Mouse (Mus musculus) forebrain, postnatal 0 days (tissue): Measurements from ENCODE around the gene 1110008P14Rik. TPM values are rescaled to one million over a fixed set of nuclear protein-coding genes. Genes with fewer than 3 reads are reported as not detected.
A peak's percentile ranks its signal among the peaks of the same experiment; 100 is the strongest.

Experiments
- ATAC-seq: fragments of 200-750 bp; cut with Nextera tagmentation; 2 replicates; pipeline ENCODE4 v1.8.0; 2017; ENCODE audit warnings: mild to moderate bottlenecking, moderate library complexity
- DNase-seq: peaks from one replicate; pipeline ENCODE4 v3.0.0-alpha.2; 2015
- H3K27ac ChIP-seq: fragments of 300-500 bp; sonication (generic); 2 replicates; pipeline ENCODE4 v1.5.1; 2014; ENCODE audit warnings: low read depth, mild to moderate bottlenecking, antibody characterized with exemption, low read length, moderate library complexity, mixed read lengths
- H3K27me3 ChIP-seq: fragments of 300-500 bp; sonication (generic); 2 replicates; pipeline ENCODE4 v1.6.1; 2014; ENCODE audit warnings: mild to moderate bottlenecking, low read length, mixed read lengths; ENCODE audit not compliant: insufficient read depth
- H3K36me3 ChIP-seq: fragments of 300-500 bp; sonication (generic); 2 replicates; pipeline ENCODE4 v1.6.1; 2014; ENCODE audit warnings: mild to moderate bottlenecking, moderate library complexity; ENCODE audit not compliant: insufficient read depth
- H3K4me1 ChIP-seq: fragments of 300-500 bp; sonication (generic); 2 replicates; pipeline ENCODE4 v1.6.1; 2014; ENCODE audit warnings: antibody characterized with exemption; ENCODE audit not compliant: insufficient read depth
- H3K4me2 ChIP-seq: fragments of 300-500 bp; sonication (generic); 2 replicates; pipeline ENCODE4 v1.6.1; 2014; ENCODE audit warnings: low read depth, mild to moderate bottlenecking, moderate library complexity
- H3K4me3 ChIP-seq: fragments of 300-500 bp; sonication (generic); 2 replicates; pipeline ENCODE4 v1.5.1; 2014; ENCODE audit warnings: low read depth, low read length, mixed read lengths
- H3K9ac ChIP-seq: fragments of 300-500 bp; sonication (generic); 2 replicates; pipeline ENCODE4 v1.6.1; 2014; ENCODE audit warnings: mild to moderate bottlenecking
- H3K9me3 ChIP-seq: fragments of 300-500 bp; sonication (generic); 2 replicates; pipeline ENCODE4 v1.6.1; 2016; ENCODE audit warnings: low read length
- CTCF ChIP-seq: sonication (generic); IDR thresholded peaks from 2 replicates; pipeline ENCODE4 v1.5.1; 2016; ENCODE audit warnings: antibody characterized with exemption, control low read depth, low read depth
- WGBS: fragments of 180-500 bp; shearing (Covaris S2); extraction: QIAGEN DNeasy Blood & Tissue Kit; methylation state at CpG from one replicate; pipeline ENCODE4 v1.1.7; 2014; 5-methylcytosine and 5-hydroxymethylcytosine counted together
- polyA plus RNA-seq: library from polyadenylated mRNA; unstranded; fragments of >200 nt; fragmentation: Nextera tagmentation; extraction: Ambion mirVana; gene quantifications from 2 replicates; pipeline ENCODE4 v1.2.1, GENCODE M21; 2015
- total RNA-seq: library from RNA; depleted of rRNA; stranded (reverse); fragments of >200 nt; gene quantifications from 2 replicates; pipeline ENCODE4 v1.2.3, GENCODE M21; 2014

The 1110008P14Rik gene
- total and polyA plus RNA-seq, 2 experiments from 2014 or later, result 160 to 197 TPM

- H3K27me3 ChIP-seq, result no peaks in the 10 kb centered on the region
- no peak overlapping the region for H3K4me2 ChIP-seq
- H3K4me3 ChIP-seq, result no peak overlapping the region
- TF ChIP-seq CTCF, result no peak
- H3K36me3 ChIP-seq, result no peaks in the 10 kb centered on the region
- no peak overlapping the region for H3K9ac ChIP-seq
- H3K27ac ChIP-seq, result no peak overlapping the region
- no peaks in the 10 kb centered on the region for H3K9me3 ChIP-seq
- DNase-seq (no peak), ATAC-seq (no peak)
- H3K4me1 ChIP-seq, result peaks cover 9% of the 10 kb centered on the region; the same call in 1 of the 2 replicates
- WGBS, result 62% methylated on average over 8 of the region's 8 CpGs
Measured at GRCm38 (mm10) chr2:32349625-32350255, 32.0 kb downstream of the 1110008P14Rik start.

GRCm38 (mm10) chr2:32348311-32348710 lies 33.4 kb downstream of the 1110008P14Rik start:
- Histone ChIP-seq H3K4me3 (no peak overlapping the region), H3K4me1 (peaks cover 9% of the 10 kb centered on the region; the same call in 1 of the 2 replicates), H3K9ac (no peak overlapping the region), H3K9me3 (no peaks in the 10 kb centered on the region), H3K27me3 (no peaks in the 10 kb centered on the region), H3K4me2 (no peak overlapping the region), H3K27ac (no peak overlapping the region), H3K36me3 (no peaks in the 10 kb centered on the region)
- TF ChIP-seq CTCF, result no peak
- WGBS, result 81% methylated on average over 11 of the region's 11 CpGs
- DNase-seq (no peak), ATAC-seq (no peak)

GRCm38 (mm10) chr2:32347019-32347418 lies 34.7 kb downstream of the 1110008P14Rik start:
- no peak overlapping the region for H3K4me3 ChIP-seq
- H3K27me3 ChIP-seq, result no peaks in the 10 kb centered on the region
- no peak overlapping the region for H3K9ac ChIP-seq
- H3K36me3 ChIP-seq, result peaks cover 3% of the 10 kb centered on the region; the same call in 1 of the 2 replicates
- peaks cover 9% of the 10 kb centered on the region; the same call in 1 of the 2 replicates for H3K4me1 ChIP-seq
- no peak overlapping the region for H3K27ac ChIP-seq
- H3K4me2 ChIP-seq, result no peak overlapping the region
- WGBS, result 78% methylated on average over 6 of the region's 6 CpGs
- TF ChIP-seq CTCF, result no peak
- ATAC-seq (no peak), DNase-seq (no peak)
- H3K9me3 ChIP-seq, result no peaks in the 10 kb centered on the region

GRCm38 (mm10) chr2:32344598-32345321 lies 37.0 kb downstream of the 1110008P14Rik start:
- no peak for TF ChIP-seq CTCF
- no peak overlapping the region for H3K9ac ChIP-seq
- H3K4me3 ChIP-seq, result no peak overlapping the region
- ATAC-seq, result no peak
- no peaks in the 10 kb centered on the region; the same call in 1 of the 2 replicates for H3K4me1 ChIP-seq
- H3K9me3 ChIP-seq, result no peaks in the 10 kb centered on the region
- no peak overlapping the region for H3K27ac ChIP-seq
- H3K4me2 ChIP-seq, result no peak overlapping the region
- no peak for DNase-seq
- H3K27me3 ChIP-seq, result no peaks in the 10 kb centered on the region
- H3K36me3 ChIP-seq, result peaks cover 4% of the 10 kb centered on the region; the same call in 1 of the 2 replicates
- WGBS, result 57% methylated on average over 14 of the region's 14 CpGs

- peaks cover 11% of the 10 kb centered on the region; the same call in 1 of the 2 replicates for H3K36me3 ChIP-seq
- ATAC-seq (no peak), DNase-seq (no peak)
- H3K27ac ChIP-seq, result no peak overlapping the region
- no peak overlapping the region for H3K4me3 ChIP-seq
- no peak overlapping the region for H3K9ac ChIP-seq
- no peaks in the 10 kb centered on the region for H3K27me3 ChIP-seq
- WGBS, result 72% methylated on average over 10 of the region's 10 CpGs
- no peaks in the 10 kb centered on the region; the same call in 1 of the 2 replicates for H3K4me1 ChIP-seq
- no peak for TF ChIP-seq CTCF
- H3K9me3 ChIP-seq, result no peaks in the 10 kb centered on the region
- H3K4me2 ChIP-seq, result no peak overlapping the region
Measured at GRCm38 (mm10) chr2:32344056-32344455, 37.7 kb downstream of the 1110008P14Rik start.

- H3K36me3 ChIP-seq, result peaks cover 14% of the 10 kb centered on the region
- no peak overlapping the region for H3K4me2 ChIP-seq
- H3K9ac ChIP-seq, result no peak overlapping the region
- WGBS, result 95% methylated on average over 2 of the region's 2 CpGs
- no peak overlapping the region for H3K4me3 ChIP-seq
- H3K27me3 ChIP-seq, result no peaks in the 10 kb centered on the region
- no peaks in the 10 kb centered on the region for H3K9me3 ChIP-seq
- H3K27ac ChIP-seq, result peak overlapping the region; percentile 29; the same call in 1 of the 2 replicates
- no peak for TF ChIP-seq CTCF
- no peaks in the 10 kb centered on the region; the same call in 1 of the 2 replicates for H3K4me1 ChIP-seq
- DNase-seq (no peak), ATAC-seq (no peak)
Measured at GRCm38 (mm10) chr2:32343351-32343671, 38.4 kb downstream of the 1110008P14Rik start.
